ENCODE assay signal across 25 mouse cellular contexts in the genomic region with DNA sequence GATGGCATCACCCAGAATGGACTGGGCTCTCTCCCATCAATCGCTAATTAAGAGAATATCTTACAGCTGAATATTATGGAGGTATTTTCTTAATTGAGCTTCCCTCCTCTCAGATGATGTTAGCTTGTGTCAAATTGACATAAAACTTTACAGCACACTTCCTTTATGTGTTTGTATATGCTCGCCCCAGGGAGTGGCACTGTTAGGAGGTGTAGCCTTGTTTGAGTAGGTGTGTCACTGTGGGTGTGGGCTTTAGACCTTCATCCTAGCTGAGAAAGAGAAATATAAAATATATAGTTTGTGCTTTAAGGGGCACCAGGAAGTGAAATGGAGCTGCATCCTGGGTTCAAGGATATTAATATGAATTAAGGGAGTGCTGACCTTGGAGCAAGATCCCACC.
"Had no signal": no experiment of that assay in that cellular context is flagged by ENCODE, and none has a peak within 500 bp of the region (broad histone marks: within the 10 kb centered on the region; RNA-seq: fewer than 3 reads in every experiment).

No protein-coding gene starts in this region.

- H3K27ac ChIP-seq: layer of hippocampus, adult 2 months; limb, embryonic 10.5 days; limb, embryonic 13.5 days; liver, embryonic 12.5 days; liver, embryonic 15.5 days; lung, embryonic 15.5 days; midbrain, embryonic 10.5 days; midbrain, embryonic 13.5 days; neural tube, embryonic 12.5 days; neural tube, embryonic 15.5 days had no signal

- H3K4me3 ChIP-seq: layer of hippocampus, adult 2 months; limb, embryonic 10.5 days; limb, embryonic 13.5 days; liver, embryonic 12.5 days; liver, embryonic 15.5 days; lung, embryonic 15.5 days; megakaryocyte, embryonic 14.5 days; midbrain, embryonic 10.5 days; midbrain, embryonic 13.5 days; neural tube, embryonic 12.5 days; neural tube, embryonic 15.5 days had no signal

- H3K4me1 ChIP-seq: limb, embryonic 10.5 days; liver, embryonic 12.5 days; liver, embryonic 15.5 days; midbrain, embryonic 10.5 days; midbrain, embryonic 13.5 days; neural tube, embryonic 12.5 days; neural tube, embryonic 15.5 days had no signal

- H3K36me3 ChIP-seq: limb, embryonic 10.5 days; limb, embryonic 13.5 days; liver, embryonic 12.5 days; liver, embryonic 15.5 days; lung, embryonic 15.5 days; midbrain, embryonic 10.5 days; midbrain, embryonic 13.5 days; neural tube, embryonic 12.5 days; neural tube, embryonic 15.5 days had no signal

- H3K9me3 ChIP-seq: limb, embryonic 10.5 days; limb, embryonic 13.5 days; liver, embryonic 12.5 days; liver, embryonic 15.5 days; lung, embryonic 15.5 days; megakaryocyte, embryonic 14.5 days; midbrain, embryonic 10.5 days; midbrain, embryonic 13.5 days; neural tube, embryonic 12.5 days; neural tube, embryonic 15.5 days had no signal

- ATAC-seq: liver, embryonic 12.5 days; midbrain, embryonic 13.5 days; midbrain, embryonic 16.5 days had no signal

- H3K27me3 ChIP-seq: limb, embryonic 13.5 days; liver, embryonic 12.5 days; liver, embryonic 15.5 days; lung, embryonic 15.5 days; megakaryocyte, embryonic 14.5 days; midbrain, embryonic 13.5 days; neural tube, embryonic 12.5 days; neural tube, embryonic 15.5 days had no signal

- DNase-seq: kidney, adult 18-20 months; kidney, adult 9 months; kidney, postnatal 14 days; kidney, postnatal 4 days; layer of hippocampus, adult 9-11 months; liver; lung, adult 18-20 months; lung, postnatal 10 days; lung, postnatal 36 days; right cerebral cortex, adult 18-20 months; right cerebral cortex, postnatal 14 days; right cerebral cortex, postnatal 4 days; thymus, postnatal 25 days had no signal

- H3K4me2 ChIP-seq: limb, embryonic 13.5 days; liver, embryonic 12.5 days; liver, embryonic 15.5 days; lung, embryonic 15.5 days; midbrain, embryonic 13.5 days; neural tube, embryonic 12.5 days; neural tube, embryonic 15.5 days had no signal

- H3K9ac ChIP-seq: limb, embryonic 13.5 days; liver, embryonic 12.5 days; liver, embryonic 15.5 days; lung, embryonic 15.5 days; midbrain, embryonic 13.5 days; neural tube, embryonic 12.5 days; neural tube, embryonic 15.5 days had no signal
